In genomic region chr7:88777371-88777770, GRCm38 (mm10) we compare ENCODE assay signal across 16 mouse cellular contexts.
"Had no signal": no experiment of that assay in that cellular context is flagged by ENCODE, and none has a peak within 500 bp of the region (broad histone marks: within the 10 kb centered on the region; RNA-seq: fewer than 3 reads in every experiment).

No protein-coding gene starts in this region.

- H3K9ac ChIP-seq: neural tube, embryonic 12.5 days; neural tube, embryonic 13.5 days; neural tube, embryonic 15.5 days; stomach, embryonic 15.5 days had no signal

- H3K4me3 ChIP-seq: neural tube, embryonic 12.5 days; neural tube, embryonic 13.5 days; neural tube, embryonic 15.5 days; stomach, embryonic 15.5 days had no signal

- H3K4me2 ChIP-seq: neural tube, embryonic 12.5 days; neural tube, embryonic 13.5 days; neural tube, embryonic 15.5 days; stomach, embryonic 15.5 days had no signal

- H3K27ac ChIP-seq: neural tube, embryonic 12.5 days; neural tube, embryonic 13.5 days; neural tube, embryonic 15.5 days; stomach, embryonic 15.5 days; stomach, postnatal 0 days had no signal

- DNase-seq: right cerebral cortex, adult 18-20 months; right cerebral cortex, postnatal 14 days; right cerebral cortex, postnatal 25 days; right cerebral cortex, postnatal 4 days; spleen, adult 18-20 months; thymus, adult 18-20 months; thymus, adult 2 months; thymus, postnatal 14 days; thymus, postnatal 25 days; thymus, postnatal 36 days; thymus, postnatal 4 days had no signal

- H3K9me3 ChIP-seq: neural tube, embryonic 12.5 days; neural tube, embryonic 13.5 days; neural tube, embryonic 15.5 days; stomach, embryonic 15.5 days had no signal

- H3K27me3 ChIP-seq: neural tube, embryonic 12.5 days; neural tube, embryonic 13.5 days; neural tube, embryonic 15.5 days; stomach, embryonic 15.5 days had no signal

- H3K4me1 ChIP-seq: neural tube, embryonic 12.5 days; neural tube, embryonic 13.5 days; neural tube, embryonic 15.5 days; stomach, embryonic 15.5 days had no signal

- H3K36me3 ChIP-seq: neural tube, embryonic 12.5 days; neural tube, embryonic 13.5 days; neural tube, embryonic 15.5 days; stomach, embryonic 15.5 days had no signal
